Mouse (Mus musculus): ENCODE data around the gene Mrps14. TPM values are rescaled to one million over a fixed set of nuclear protein-coding genes. Genes with fewer than 3 reads are reported as not detected.

The Mrps14 gene
- polyA plus RNA-seq, 1 experiment from 2014 or later = 256 TPM

- DNase-seq (no peak), ATAC-seq (ENCODE audit: low read depth) (no peak)
- Histone ChIP-seq H3K4me3 (replicated peaks) (no peak overlapping the region), H3K9ac (no peak overlapping the region), H3K4me1 (replicated peaks) (peaks cover 10% of the 10 kb centered on the region), H3K4me2 (no peak overlapping the region), H3K27ac (no peak overlapping the region), H3K36me3 (0 out of 2 replicates have a peak, but pooled peaks cover 2% of the 10 kb centered on the region), H3K27me3 (no peaks in the 10 kb centered on the region), H3K9me3 (replicated peaks) (no peaks in the 10 kb centered on the region)
- WGBS (ENCODE audit: insufficient replicate concordance) = 53% methylated on average over 4 of the region's 4 CpGs
Observed at GRCm38 (mm10) chr1:160231013-160231412, 36.0 kb downstream of the Mrps14 start.

DNA sequence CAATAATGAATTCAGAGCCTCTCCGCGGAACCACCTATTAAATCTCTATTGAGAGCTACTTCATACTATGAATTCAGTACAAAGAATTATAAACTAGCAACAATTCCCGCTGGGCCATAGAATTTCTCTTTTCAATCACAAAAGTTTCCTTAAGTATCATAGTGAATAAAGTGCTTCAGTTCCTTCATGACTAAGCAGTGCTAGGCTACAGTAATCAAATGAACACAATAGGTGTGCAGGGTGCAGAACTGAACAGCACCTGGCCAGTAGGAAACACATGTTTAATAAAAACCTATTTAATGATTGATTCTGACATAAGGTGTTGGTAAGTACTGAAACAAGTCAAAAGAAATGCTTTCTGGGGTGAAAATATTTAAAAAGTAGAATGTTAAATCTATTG lies 37.1 kb downstream of the Mrps14 start:
- 90% methylated on average over 3 of the region's 3 CpGs for WGBS (ENCODE audit: insufficient replicate concordance)
- H3K4me1 ChIP-seq (replicated peaks) = peaks cover 10% of the 10 kb centered on the region

GRCm38 (mm10) chr1:160233921-160234320 lies 38.9 kb downstream of the Mrps14 start:
- DNase-seq (no peak), ATAC-seq (ENCODE audit: low read depth) (no peak)
- H3K4me1 ChIP-seq (replicated peaks) = 0 out of 2 replicates have a peak, but pooled peaks cover 2% of the 10 kb centered on the region
- 0 out of 2 replicates have a peak overlapping the region, but pooled peaks have one; percentile 7 for H3K9ac ChIP-seq
- no peaks in the 10 kb centered on the region for H3K9me3 ChIP-seq (replicated peaks)
- H3K36me3 ChIP-seq = peaks cover 7% of the 10 kb centered on the region; the same call in 1 of the 2 replicates
- H3K4me2 ChIP-seq = no peak overlapping the region
- H3K27me3 ChIP-seq = no peaks in the 10 kb centered on the region
- no peak overlapping the region for H3K4me3 ChIP-seq (replicated peaks)
- peak overlapping the region; percentile 47 for H3K27ac ChIP-seq

More for the DNA sequence above, 37.1 kb downstream of the Mrps14 start:
- no peak overlapping the region for H3K4me3 ChIP-seq (replicated peaks)
- H3K36me3 ChIP-seq = no peaks in the 10 kb centered on the region
- DNase-seq (no peak), ATAC-seq (ENCODE audit: low read depth) (no peak)
- H3K27ac ChIP-seq = no peak overlapping the region
- no peaks in the 10 kb centered on the region for H3K9me3 ChIP-seq (replicated peaks)
- no peak overlapping the region for H3K9ac ChIP-seq
- H3K4me2 ChIP-seq = no peak overlapping the region
- no peaks in the 10 kb centered on the region for H3K27me3 ChIP-seq

DNA sequence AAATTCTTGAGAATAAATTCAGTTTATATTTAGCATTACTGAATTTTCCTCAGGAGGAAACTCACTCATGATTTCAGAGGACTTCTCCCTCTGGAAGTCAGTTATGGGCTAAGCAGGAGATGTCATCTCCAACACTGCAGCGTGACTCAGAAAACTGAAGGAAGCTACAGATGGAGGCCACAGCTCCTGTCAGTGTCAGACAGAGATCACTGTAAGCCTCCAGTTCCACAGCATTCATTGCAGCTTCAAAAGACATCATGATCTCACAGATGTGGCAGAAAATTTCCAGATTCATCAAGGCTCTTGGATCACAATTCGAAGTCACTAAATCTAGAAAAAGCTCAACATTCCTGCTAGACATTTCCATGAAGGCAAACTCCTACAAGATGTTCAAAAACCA lies 43.0 kb downstream of the Mrps14 start:
- Histone ChIP-seq H3K4me1 (replicated peaks) (no peaks in the 10 kb centered on the region), H3K4me3 (replicated peaks) (no peak overlapping the region), H3K9me3 (replicated peaks) (no peaks in the 10 kb centered on the region), H3K9ac (no peak overlapping the region), H3K27me3 (no peaks in the 10 kb centered on the region), H3K36me3 (peaks cover 7% of the 10 kb centered on the region; the same call in 1 of the 2 replicates), H3K27ac (no peak overlapping the region), H3K4me2 (no peak overlapping the region)
- 80% methylated on average over 2 of the region's 2 CpGs for WGBS (ENCODE audit: insufficient replicate concordance)
- DNase-seq = no peak
- ATAC-seq (ENCODE audit: low read depth) = no peak

GRCm38 (mm10) chr1:160238852-160239443 lies 43.9 kb downstream of the Mrps14 start:
- Histone ChIP-seq H3K4me3 (replicated peaks) (no peak overlapping the region), H3K9ac (no peak overlapping the region), H3K4me1 (replicated peaks) (no peaks in the 10 kb centered on the region), H3K9me3 (replicated peaks) (no peaks in the 10 kb centered on the region), H3K27ac (no peak overlapping the region), H3K4me2 (no peak overlapping the region), H3K27me3 (no peaks in the 10 kb centered on the region), H3K36me3 (peaks cover 7% of the 10 kb centered on the region; the same call in 1 of the 2 replicates)
- ATAC-seq (ENCODE audit: low read depth) = no peak
- DNase-seq = no peak
- WGBS (ENCODE audit: insufficient replicate concordance) = 71% methylated on average over 1 of the region's 1 CpGs

DNA sequence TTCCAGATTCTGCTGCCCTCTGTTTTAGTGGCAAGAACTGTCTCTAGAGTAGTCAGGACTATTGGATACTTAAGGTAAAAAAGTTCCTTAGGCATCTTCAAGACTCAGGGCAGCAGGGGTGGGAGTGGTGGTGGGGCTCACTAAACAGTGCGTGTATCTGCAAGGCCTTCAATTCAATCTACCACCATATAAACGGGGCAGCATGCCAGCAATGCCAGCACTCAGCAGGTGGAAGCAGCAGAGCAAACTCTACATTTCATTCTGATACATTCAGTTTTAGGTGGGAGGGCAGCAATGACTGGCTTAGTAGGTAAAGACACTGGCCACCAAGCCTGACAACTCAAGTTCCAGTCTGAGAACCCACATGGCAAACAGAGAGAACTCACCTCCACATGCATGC lies 45.1 kb downstream of the Mrps14 start:
- DNase-seq = no peak
- no peaks in the 10 kb centered on the region for H3K9me3 ChIP-seq (replicated peaks)

DNA sequence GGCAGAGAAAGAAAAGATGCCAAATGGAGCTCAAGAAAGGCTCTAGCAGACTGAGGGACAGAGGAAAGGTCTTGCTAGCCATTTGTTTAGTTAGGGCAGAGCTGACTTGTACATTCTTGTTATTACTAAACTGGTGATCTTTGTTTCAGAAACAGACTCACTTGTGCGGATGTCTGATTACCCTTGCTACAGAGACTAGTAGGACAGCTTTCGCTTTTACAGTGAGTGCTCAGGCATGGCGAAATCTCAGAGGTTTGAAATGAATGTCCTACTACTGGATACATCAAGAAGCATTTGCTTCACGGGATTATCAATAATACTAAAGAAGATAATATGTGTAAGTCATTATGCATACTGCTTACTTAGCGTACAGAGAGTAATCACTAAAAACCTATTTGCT lies 49.7 kb downstream of the Mrps14 start:
- no peak overlapping the region for H3K27ac ChIP-seq
- no peak overlapping the region for H3K4me3 ChIP-seq (replicated peaks)
- no peak for DNase-seq
- H3K4me1 ChIP-seq (replicated peaks) = no peaks in the 10 kb centered on the region
- WGBS (ENCODE audit: insufficient replicate concordance) = 78% methylated on average over 5 of the region's 5 CpGs
- no peaks in the 10 kb centered on the region for H3K36me3 ChIP-seq
- H3K9ac ChIP-seq = no peak overlapping the region
- no peaks in the 10 kb centered on the region for H3K9me3 ChIP-seq (replicated peaks)
- no peak for ATAC-seq (ENCODE audit: low read depth)
- H3K4me2 ChIP-seq = no peak overlapping the region
- H3K27me3 ChIP-seq = no peaks in the 10 kb centered on the region

More for the DNA sequence above, 45.1 kb downstream of the Mrps14 start:
- Histone ChIP-seq H3K27me3 (no peaks in the 10 kb centered on the region), H3K9ac (no peak overlapping the region), H3K4me2 (no peak overlapping the region), H3K36me3 (peaks cover 7% of the 10 kb centered on the region; the same call in 1 of the 2 replicates), H3K27ac (no peak overlapping the region), H3K4me3 (replicated peaks) (no peak overlapping the region), H3K4me1 (replicated peaks) (no peaks in the 10 kb centered on the region)
- WGBS (ENCODE audit: insufficient replicate concordance) = 74% methylated on average over 2 of the region's 2 CpGs
- no peak for ATAC-seq (ENCODE audit: low read depth)

GRCm38 (mm10) chr1:160245954-160246353 lies 50.9 kb downstream of the Mrps14 start:
- Histone ChIP-seq H3K9me3 (replicated peaks) (no peaks in the 10 kb centered on the region), H3K36me3 (no peaks in the 10 kb centered on the region), H3K27me3 (no peaks in the 10 kb centered on the region), H3K4me1 (replicated peaks) (no peaks in the 10 kb centered on the region), H3K4me2 (no peak overlapping the region), H3K9ac (no peak overlapping the region), H3K4me3 (replicated peaks) (no peak overlapping the region), H3K27ac (no peak overlapping the region)
- no peak for ATAC-seq (ENCODE audit: low read depth)
- WGBS (ENCODE audit: insufficient replicate concordance) = 46% methylated on average over 2 of the region's 2 CpGs
- DNase-seq = no peak

DNA sequence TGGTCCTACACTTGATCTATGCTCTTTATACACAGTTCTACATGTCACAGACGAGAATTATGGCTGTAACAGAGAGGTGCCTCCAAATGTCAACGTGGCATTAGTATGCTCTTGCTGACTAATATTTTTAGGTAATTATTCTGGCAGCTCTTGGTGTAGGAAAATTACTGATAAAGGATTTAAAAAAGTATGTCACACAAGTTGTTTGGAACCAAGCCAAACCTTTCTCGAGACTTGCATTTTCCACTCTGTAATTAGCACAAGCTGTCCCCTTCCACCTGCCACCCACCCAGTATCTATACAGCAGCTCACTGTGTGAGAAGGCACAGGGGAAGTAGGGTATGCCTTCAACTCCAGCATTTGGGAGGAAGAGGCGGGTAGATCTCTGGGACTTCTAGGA lies 51.8 kb downstream of the Mrps14 start:
- no peak overlapping the region for H3K4me3 ChIP-seq (replicated peaks)
- no peak for DNase-seq
- ATAC-seq (ENCODE audit: low read depth) = no peak
- H3K4me1 ChIP-seq (replicated peaks) = no peaks in the 10 kb centered on the region
- H3K9me3 ChIP-seq (replicated peaks) = no peaks in the 10 kb centered on the region
- no peak overlapping the region for H3K4me2 ChIP-seq
- 61% methylated on average over 4 of the region's 4 CpGs for WGBS (ENCODE audit: insufficient replicate concordance)
- H3K27ac ChIP-seq = no peak overlapping the region
- no peak overlapping the region for H3K9ac ChIP-seq
- no peaks in the 10 kb centered on the region for H3K27me3 ChIP-seq
- no peaks in the 10 kb centered on the region for H3K36me3 ChIP-seq

- no peaks in the 10 kb centered on the region for H3K9me3 ChIP-seq (replicated peaks)
- no peak for DNase-seq
- 74% methylated on average over 9 of the region's 9 CpGs for WGBS (ENCODE audit: insufficient replicate concordance)
Observed at GRCm38 (mm10) chr1:160247473-160247872, 52.5 kb downstream of the Mrps14 start.

DNA sequence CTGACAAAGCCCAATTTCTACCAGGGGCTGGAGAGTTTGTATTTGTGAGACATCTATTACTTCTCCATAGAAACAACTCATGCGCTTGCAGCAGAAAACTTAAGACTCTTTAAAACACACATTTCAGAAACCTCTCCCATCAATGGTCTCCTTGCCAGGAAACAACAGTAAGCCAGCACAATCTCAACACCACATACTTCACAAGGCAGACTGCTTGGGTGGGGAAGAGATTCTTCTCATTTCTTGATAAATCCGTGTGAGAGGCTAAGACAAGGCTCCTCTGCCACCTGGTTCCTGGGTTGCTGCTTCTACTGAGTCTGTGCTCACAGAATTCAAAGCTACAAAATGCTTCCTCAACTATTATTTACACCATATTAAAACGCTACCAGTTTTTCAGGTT lies 54.8 kb downstream of the Mrps14 start:
- H3K4me2 ChIP-seq = no peak overlapping the region
- no peak for DNase-seq
- 58% methylated on average over 3 of the region's 3 CpGs for WGBS (ENCODE audit: insufficient replicate concordance)
- ATAC-seq (ENCODE audit: low read depth) = no peak
- no peak overlapping the region for H3K9ac ChIP-seq
- no peaks in the 10 kb centered on the region for H3K36me3 ChIP-seq
- H3K27me3 ChIP-seq = no peaks in the 10 kb centered on the region
- H3K4me1 ChIP-seq (replicated peaks) = no peaks in the 10 kb centered on the region
- no peak overlapping the region for H3K4me3 ChIP-seq (replicated peaks)
- H3K9me3 ChIP-seq (replicated peaks) = no peaks in the 10 kb centered on the region
- no peak overlapping the region for H3K27ac ChIP-seq

More at GRCm38 (mm10) chr1:160247473-160247872, 52.5 kb downstream of the Mrps14 start:
- Histone ChIP-seq H3K36me3 (no peaks in the 10 kb centered on the region), H3K4me1 (replicated peaks) (no peaks in the 10 kb centered on the region), H3K27me3 (no peaks in the 10 kb centered on the region), H3K4me3 (replicated peaks) (no peak overlapping the region), H3K27ac (no peak overlapping the region), H3K9ac (no peak overlapping the region), H3K4me2 (no peak overlapping the region)
- ATAC-seq (ENCODE audit: low read depth) = no peak

GRCm38 (mm10) chr1:160250782-160251181 lies 55.8 kb downstream of the Mrps14 start:
- no peak overlapping the region for H3K4me2 ChIP-seq
- no peaks in the 10 kb centered on the region for H3K27me3 ChIP-seq
- no peaks in the 10 kb centered on the region for H3K4me1 ChIP-seq (replicated peaks)
- H3K36me3 ChIP-seq = peaks cover 8% of the 10 kb centered on the region
- no peaks in the 10 kb centered on the region for H3K9me3 ChIP-seq (replicated peaks)
- no peak overlapping the region for H3K9ac ChIP-seq
- ATAC-seq (ENCODE audit: low read depth) (no peak), DNase-seq (no peak)
- WGBS (ENCODE audit: insufficient replicate concordance) = 54% methylated on average over 4 of the region's 4 CpGs
- H3K4me3 ChIP-seq (replicated peaks) = no peak overlapping the region
- no peak overlapping the region for H3K27ac ChIP-seq
